In the genomic region with DNA sequence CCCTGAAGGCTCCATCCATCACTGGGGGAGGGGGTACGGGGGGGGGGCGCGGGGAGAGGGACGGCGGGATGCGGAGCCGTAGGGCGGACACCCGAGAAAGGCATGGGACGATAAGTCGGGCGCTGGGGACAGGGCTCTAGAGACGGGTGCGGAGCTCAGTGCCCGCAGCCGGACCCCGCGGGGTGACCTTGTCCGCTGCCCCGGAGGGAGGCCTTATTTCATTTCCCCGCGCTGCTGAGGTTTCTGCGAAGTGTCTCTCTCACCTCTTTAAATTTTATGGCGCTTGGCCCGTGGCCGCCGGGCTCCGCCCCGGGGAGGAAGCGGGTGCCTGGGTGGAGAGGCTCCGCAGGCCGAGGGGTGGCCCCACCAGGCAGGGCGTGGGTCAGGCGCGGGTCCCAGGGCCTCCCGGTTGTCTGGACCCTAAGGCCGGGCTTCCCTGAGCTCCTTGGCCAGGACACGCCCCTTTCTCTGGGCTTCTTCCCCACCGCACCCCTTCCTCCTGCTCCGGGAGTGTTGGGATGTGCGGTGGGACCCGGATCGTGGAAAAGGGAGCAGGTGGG, we compare ENCODE assay signal across 8 mouse cellular contexts.
DNase-seq lines count a peak whose midpoint lies in the region; ATAC-seq and TF ChIP-seq lines count a peak whose summit lies in the region.

No protein-coding gene starts in this region.

- TF ChIP-seq POLR2A in kidney, adult 2 months (IDR thresholded peaks at IDR 0.05; ENCODE audit: low read depth, low read length), result no peak
- TF ChIP-seq POLR2A in limb, embryonic 14.5 days (IDR thresholded peaks at IDR 0.05; ENCODE audit: borderline replicate concordance, extremely low read depth, insufficient read depth, insufficient read length), result no peak

- no peaks in the 10 kb centered on the region for H3K9me3 ChIP-seq in heart, embryonic 15.5 days (replicated peaks)
- H3K9me3 ChIP-seq in limb, embryonic 14.5 days (ENCODE audit: control insufficient read depth, low read length), result no peaks in the 10 kb centered on the region
- H3K9me3 ChIP-seq in neural tube, embryonic 15.5 days (replicated peaks), result no peaks in the 10 kb centered on the region

- no peaks in the 10 kb centered on the region for H3K36me3 ChIP-seq in kidney, adult 2 months (ENCODE audit: control insufficient read depth, insufficient read depth, low read length)
- H3K36me3 ChIP-seq in heart, embryonic 15.5 days, result no peaks in the 10 kb centered on the region
- H3K36me3 ChIP-seq in limb, embryonic 14.5 days (ENCODE audit: control insufficient read depth, insufficient read depth, low read length), result no peaks in the 10 kb centered on the region
- no peaks in the 10 kb centered on the region for H3K36me3 ChIP-seq in neural tube, embryonic 15.5 days

- peak overlapping the region; percentile 91 for H3K4me2 ChIP-seq in heart, embryonic 15.5 days
- peak overlapping the region; percentile 85 for H3K4me2 ChIP-seq in limb, embryonic 14.5 days (replicated peaks; ENCODE audit: low read depth, low read length, severe bottlenecking)
- peak overlapping the region; percentile 91 for H3K4me2 ChIP-seq in neural tube, embryonic 15.5 days

- under 1% methylated on average over 42 of the region's 43 CpGs for WGBS in kidney, adult 2 months
- WGBS in heart, embryonic 15.5 days, result under 1% methylated on average over 36 of the region's 43 CpGs
- under 1% methylated on average over 21 of the region's 43 CpGs for WGBS in limb, embryonic 14.5 days
- 0% methylated on average over 37 of the region's 43 CpGs for WGBS in neural tube, embryonic 15.5 days

- peak overlapping the region; percentile 41 for H3K9ac ChIP-seq in heart, embryonic 15.5 days
- peak overlapping the region; percentile 43 for H3K9ac ChIP-seq in limb, embryonic 14.5 days (ENCODE audit: low read depth, low read length, severe bottlenecking)
- peak overlapping the region; percentile 58 for H3K9ac ChIP-seq in neural tube, embryonic 15.5 days (replicated peaks)

- peaks cover 4% of the 10 kb centered on the region; the same call in 1 of the 2 replicates for H3K27me3 ChIP-seq in kidney, adult 2 months (replicated peaks; ENCODE audit: control insufficient read depth, insufficient read depth, low read length)
- H3K27me3 ChIP-seq in heart, embryonic 15.5 days, result peaks cover 69% of the 10 kb centered on the region
- peaks cover 33% of the 10 kb centered on the region for H3K27me3 ChIP-seq in limb, embryonic 14.5 days (ENCODE audit: control insufficient read depth, insufficient read depth, low read length)
- peaks cover 13% of the 10 kb centered on the region for H3K27me3 ChIP-seq in neural tube, embryonic 15.5 days (replicated peaks)

- no peak for TF ChIP-seq CTCF in kidney, adult 2 months (conservative IDR thresholded peaks at IDR 0.05; ENCODE audit: insufficient read depth, insufficient read length, low read depth, low read length)

- 0 out of 2 replicates have a peak, but pooled peaks cover 3% of the 10 kb centered on the region for H3K4me1 ChIP-seq in kidney, adult 2 months (ENCODE audit: control insufficient read depth, insufficient read depth, low read length)
- H3K4me1 ChIP-seq in heart, embryonic 15.5 days (replicated peaks), result peaks cover 18% of the 10 kb centered on the region
- peaks cover 32% of the 10 kb centered on the region for H3K4me1 ChIP-seq in limb, embryonic 14.5 days (ENCODE audit: control insufficient read depth, insufficient read depth, low read length)
- H3K4me1 ChIP-seq in neural tube, embryonic 15.5 days, result peaks cover 41% of the 10 kb centered on the region

- ATAC-seq in heart, embryonic 15.5 days (replicated peaks; ENCODE audit: insufficient number of reproducible peaks, insufficient read depth, low FRiP score, low read depth), result peak; percentile 23; the same call in 1 of the 2 replicates
- peak; percentile 66 for ATAC-seq in limb, embryonic 14.5 days (ENCODE audit: low FRiP score, low read depth)
- ATAC-seq in neural tube, embryonic 15.5 days (ENCODE audit: low FRiP score), result peak; percentile 13; the same call in 1 of the 2 replicates

- peak overlapping the region; percentile 19 for H3K4me3 ChIP-seq in kidney, adult 2 months (ENCODE audit: insufficient read depth, low read depth, low read length)
- peak overlapping the region; percentile 54 for H3K4me3 ChIP-seq in heart, embryonic 15.5 days
- H3K4me3 ChIP-seq in limb, embryonic 14.5 days (replicated peaks; ENCODE audit: low read length), result peak overlapping the region; percentile 45
- peak overlapping the region; percentile 45 for H3K4me3 ChIP-seq in neural tube, embryonic 15.5 days (replicated peaks)

- H3K27ac ChIP-seq in kidney, adult 2 months (ENCODE audit: insufficient read depth, low read depth, low read length), result no peak overlapping the region
- no peak overlapping the region for H3K27ac ChIP-seq in heart, embryonic 15.5 days
- peak overlapping the region; percentile 43; the same call in 1 of the 2 replicates for H3K27ac ChIP-seq in limb, embryonic 14.5 days (replicated peaks; ENCODE audit: low read depth, low read length)
- H3K27ac ChIP-seq in neural tube, embryonic 15.5 days (replicated peaks), result peak overlapping the region; percentile 92

- peak; percentile 35 for DNase-seq in kidney, adult 2 months
- DNase-seq in kidney, adult 8-10 months, result no peak
- peak; percentile 50 for DNase-seq in cerebellum, adult 8-10 months
- no peak for DNase-seq in limb, embryonic 14.5 days (ENCODE audit: low spot score)
- no peak for DNase-seq in layer of hippocampus, adult 9-10 months (ENCODE audit: low spot score)
- no peak for DNase-seq in thymus, adult 18-20 months

Comparison
In these comparisons a context has a peak if more than half of its experiments do, and no peak if none do; other contexts are left out.
1. DNase-seq: peak in kidney, adult 2 months (single experiment) and cerebellum, adult 8-10 months (single experiment); none in kidney, adult 8-10 months (0 of 2), limb, embryonic 14.5 days (single experiment), layer of hippocampus, adult 9-10 months (single experiment) and thymus, adult 18-20 months (0 of 2).
2. H3K27ac ChIP-seq: peak in limb, embryonic 14.5 days (single experiment) and neural tube, embryonic 15.5 days (single experiment); none in kidney, adult 2 months (single experiment) and heart, embryonic 15.5 days (single experiment).
3. ATAC-seq: peak in every context shown above with its lines; median percentile 66 in limb, embryonic 14.5 days; 23 in heart, embryonic 15.5 days; 13 in neural tube, embryonic 15.5 days.
4. Peak in every context shown above with its lines, with median percentiles within 50 percentile points of each other: H3K4me3 ChIP-seq, H3K4me2 ChIP-seq and H3K9ac ChIP-seq.